ENCODE assay signal across 9 mouse cellular contexts in the genomic region with DNA sequence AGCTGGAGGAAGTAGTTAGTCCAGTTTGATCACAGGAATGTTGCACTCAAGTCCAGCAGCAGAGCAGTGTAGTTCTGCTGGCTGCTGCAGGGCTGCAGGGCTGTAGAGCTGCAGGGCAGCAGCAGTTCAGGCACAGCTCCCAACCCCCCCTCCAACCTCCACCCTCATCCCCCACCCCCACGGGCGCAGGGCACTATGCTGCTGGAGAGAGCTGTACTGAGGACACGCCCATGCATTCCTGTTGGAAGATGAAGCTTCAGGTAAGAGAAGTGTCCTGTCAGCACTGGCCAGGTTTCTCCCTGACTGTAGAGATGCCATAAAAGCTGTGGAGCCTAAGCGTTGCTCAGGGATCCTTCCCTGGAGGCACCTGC. TPM values are rescaled to one million over a fixed set of nuclear protein-coding genes. Genes with fewer than 3 reads are reported as not detected.
DNase-seq lines count a peak whose midpoint lies in the region; ATAC-seq and TF ChIP-seq lines count a peak whose summit lies in the region.
"Had no signal": no experiment of that assay in that cellular context is flagged by ENCODE, and none has a peak within 500 bp of the region (broad histone marks: within the 10 kb centered on the region; RNA-seq: fewer than 3 reads in every experiment).

No protein-coding gene starts in this region.

- no peaks in the 10 kb centered on the region for H3K9me3 ChIP-seq in liver, embryonic 11.5 days (ENCODE audit: control insufficient read depth, low read length)
- no peaks in the 10 kb centered on the region for H3K9me3 ChIP-seq in forebrain, postnatal 0 days (ENCODE audit: low read length)
- H3K9me3 ChIP-seq in neural tube, embryonic 15.5 days (replicated peaks), result no peaks in the 10 kb centered on the region

- no peaks in the 10 kb centered on the region for H3K27me3 ChIP-seq in liver, embryonic 11.5 days (replicated peaks; ENCODE audit: control insufficient read depth, insufficient read depth, low read length)
- H3K27me3 ChIP-seq in forebrain, postnatal 0 days (ENCODE audit: insufficient read depth, low read length), result no peaks in the 10 kb centered on the region
- H3K27me3 ChIP-seq in neural tube, embryonic 15.5 days (replicated peaks), result no peaks in the 10 kb centered on the region
- H3K27me3 ChIP-seq: CH12.LX had no signal

- WGBS in liver, embryonic 11.5 days, result 53% methylated on average over 4 of the region's 4 CpGs
- 25% methylated on average over 4 of the region's 4 CpGs for WGBS in forebrain, postnatal 0 days
- WGBS in neural tube, embryonic 15.5 days, result 21% methylated on average over 4 of the region's 4 CpGs

- H3K9ac ChIP-seq in liver, embryonic 11.5 days (ENCODE audit: low read depth, low read length), result no peak overlapping the region
- H3K9ac ChIP-seq in forebrain, postnatal 0 days, result no peak overlapping the region; the same call in 1 of the 2 replicates
- H3K9ac ChIP-seq in neural tube, embryonic 15.5 days (replicated peaks), result 0 out of 2 replicates have a peak overlapping the region, but pooled peaks have one; percentile 26

- intact Hi-C loops in left cerebral cortex, postnatal 10 days (cut with DNase I), result no loop called here

- ATAC-seq in liver, embryonic 11.5 days (replicated peaks; ENCODE audit: low FRiP score), result no peak
- ATAC-seq in forebrain, postnatal 0 days, result peak; percentile 43; the same call in 1 of the 2 replicates
- peak; percentile 76 for ATAC-seq in neural tube, embryonic 15.5 days (ENCODE audit: low FRiP score)
- no peak for ATAC-seq in monocyte, adult 5-6 weeks (replicated peaks; ENCODE audit: insufficient number of reproducible peaks, low FRiP score, low TSS enrichment, poor library complexity, severe bottlenecking)

- TF ChIP-seq CTCF in forebrain, postnatal 0 days (IDR thresholded peaks at IDR 0.05; ENCODE audit: low read depth), result no peak

- H3K4me3 ChIP-seq in liver, embryonic 11.5 days (ENCODE audit: low read depth, low read length), result no peak overlapping the region
- no peak overlapping the region for H3K4me3 ChIP-seq in forebrain, postnatal 0 days (ENCODE audit: low read depth, low read length)
- H3K4me3 ChIP-seq in neural tube, embryonic 15.5 days (replicated peaks), result peak overlapping the region; percentile 18; the same call in 1 of the 2 replicates

- H3K4me1 ChIP-seq in liver, embryonic 11.5 days (replicated peaks; ENCODE audit: control insufficient read depth, insufficient read depth, low read length), result peaks cover 10% of the 10 kb centered on the region
- peaks cover 13% of the 10 kb centered on the region; the same call in 1 of the 2 replicates for H3K4me1 ChIP-seq in forebrain, postnatal 0 days (ENCODE audit: insufficient read depth)
- H3K4me1 ChIP-seq in neural tube, embryonic 15.5 days, result peaks cover 18% of the 10 kb centered on the region

- H3K4me2 ChIP-seq in liver, embryonic 11.5 days, result no peak overlapping the region
- H3K4me2 ChIP-seq in forebrain, postnatal 0 days (ENCODE audit: low read depth), result no peak overlapping the region
- H3K4me2 ChIP-seq in neural tube, embryonic 15.5 days, result peak overlapping the region; percentile 44

- H3K36me3 ChIP-seq in liver, embryonic 11.5 days (ENCODE audit: control insufficient read depth, insufficient read depth, low read length), result no peaks in the 10 kb centered on the region
- no peaks in the 10 kb centered on the region for H3K36me3 ChIP-seq in forebrain, postnatal 0 days (ENCODE audit: insufficient read depth)
- no peaks in the 10 kb centered on the region for H3K36me3 ChIP-seq in neural tube, embryonic 15.5 days

- H3K27ac ChIP-seq in liver, embryonic 11.5 days (ENCODE audit: low read depth, low read length), result 0 out of 2 replicates have a peak overlapping the region, but pooled peaks have one; percentile 3
- H3K27ac ChIP-seq in forebrain, postnatal 0 days (ENCODE audit: low read depth, low read length), result no peak overlapping the region
- peak overlapping the region; percentile 72 for H3K27ac ChIP-seq in neural tube, embryonic 15.5 days (replicated peaks)

- no peak for DNase-seq in liver, embryonic 11.5 days (ENCODE audit: low spot score)
- no peak for DNase-seq in liver
- no peak for DNase-seq in forebrain, postnatal 0 days
- peak; percentile 70 for DNase-seq in kidney, postnatal 10 days
- DNase-seq in adrenal gland, postnatal 10 days, result no peak
- DNase-seq in left cerebral cortex, postnatal 10 days (ENCODE audit: extremely low spot score in 1 of 2, low spot score in 2 of 2), result no peak

RNA-seq across cellular contexts. Expression of gene March8, which starts 48.2 kb away (rescaled TPM):
- polyA plus RNA-seq in liver, embryonic 11.5 days (2014; fragmentation: Nextera tagmentation; extraction: Ambion mirVana), result 41.3 and 43.4 TPM in 2 replicates
- total RNA-seq in forebrain, postnatal 0 days (2014; rRNA removed), result 92.3 and 117 TPM in 2 replicates
- 24.7 and 33.9 TPM in 2 replicates for polyA plus RNA-seq in forebrain, postnatal 0 days (2015; fragmentation: Nextera tagmentation; extraction: Ambion mirVana)
- polyA plus RNA-seq in neural tube, embryonic 15.5 days (2015; fragmentation: Nextera tagmentation; extraction: Ambion mirVana), result 47.7 and 56.0 TPM in 2 replicates
- total RNA-seq in monocyte, adult 5-6 weeks (2017), result 13.5 to 21.6 TPM (median 13.8 TPM) in 3 replicates
- total RNA-seq in adrenal gland, postnatal 10 days (2021), result 10 to 100 TPM; 50.7 to 67.1 TPM
- total RNA-seq in left cerebral cortex, postnatal 10 days (2021), result 10 to 100 TPM; 60.2 to 62.8 TPM

Comparison
In these comparisons a context has a peak if more than half of its experiments do, and no peak if none do; other contexts are left out.
1. ATAC-seq: peak in forebrain, postnatal 0 days (single experiment) and neural tube, embryonic 15.5 days (single experiment); none in liver, embryonic 11.5 days (single experiment) and monocyte, adult 5-6 weeks (single experiment).